Mouse (Mus musculus) myocyte (in vitro differentiated cells): Measurements from ENCODE around the gene Ern1.

ENCODE experiments used
- CEBPB ChIP-seq: IDR thresholded peaks from 2 replicates; pipeline ENCODE4 v1.6.1; 2011; ENCODE audit warnings: mild to moderate bottlenecking, moderate library complexity; ENCODE audit not compliant: poor library complexity, insufficient read depth, severe bottlenecking
- E2F4 ChIP-seq: IDR thresholded peaks from one replicate; pipeline ENCODE4 v1.6.1; 2011; ENCODE audit warnings: mild to moderate bottlenecking, control low read depth, moderate library complexity; ENCODE audit not compliant: insufficient read depth
- MAX ChIP-seq: IDR thresholded peaks from one replicate; pipeline ENCODE4 v1.6.1; 2011; ENCODE audit warnings: low read depth, mild to moderate bottlenecking, control low read depth
- MYOD1 ChIP-seq, 3 experiments: IDR thresholded peaks; one replicate each; pipeline ENCODE4 v1.6.1; 2011; ENCODE audit warnings: control low read depth in 2 of 3, low read depth in 2 of 3, mild to moderate bottlenecking in 2 of 3, moderate library complexity in 1 of 3; ENCODE audit not compliant: insufficient read length in 2 of 3, control insufficient read depth in 1 of 3
- MYOG ChIP-seq, 3 experiments: IDR thresholded peaks; one replicate each; pipeline ENCODE4 v1.6.1; 2011; ENCODE audit warnings: control low read depth in 2 of 3, low read depth in 2 of 3, mild to moderate bottlenecking in 2 of 3; ENCODE audit not compliant: insufficient read length in 2 of 3, control insufficient read depth in 1 of 3, insufficient read depth in 1 of 3
- POLR2A ChIP-seq: IDR thresholded peaks from one replicate; pipeline ENCODE4 v1.6.1; 2011; ENCODE audit warnings: low read depth, mild to moderate bottlenecking, control low read depth, moderate library complexity; ENCODE audit not compliant: insufficient read length
- POLR2AphosphoS2 ChIP-seq: IDR thresholded peaks from one replicate; pipeline ENCODE4 v1.6.1; 2011; ENCODE audit warnings: low read depth, control low read depth; ENCODE audit not compliant: insufficient read length
- REST ChIP-seq: IDR thresholded peaks from one replicate; pipeline ENCODE4 v1.6.1; 2011; ENCODE audit warnings: mild to moderate bottlenecking, control low read depth, moderate library complexity; ENCODE audit not compliant: insufficient read depth, insufficient read length
- SRF ChIP-seq: IDR thresholded peaks from one replicate; pipeline ENCODE4 v1.6.1; 2011; ENCODE audit warnings: low read depth; ENCODE audit not compliant: control insufficient read depth, insufficient read length
- TCF12 ChIP-seq: IDR thresholded peaks from one replicate; pipeline ENCODE4 v1.6.1; 2011; ENCODE audit warnings: mild to moderate bottlenecking, control low read depth; ENCODE audit not compliant: poor library complexity, insufficient read depth, severe bottlenecking
- TCF3 ChIP-seq: IDR thresholded peaks from one replicate; pipeline ENCODE4 v1.6.1; 2011; ENCODE audit warnings: low read depth, control low read depth; ENCODE audit not compliant: insufficient read length
- USF1 ChIP-seq: IDR thresholded peaks from one replicate; pipeline ENCODE4 v1.6.1; 2011; ENCODE audit warnings: low read depth, mild to moderate bottlenecking, control low read depth, moderate library complexity

DNA sequence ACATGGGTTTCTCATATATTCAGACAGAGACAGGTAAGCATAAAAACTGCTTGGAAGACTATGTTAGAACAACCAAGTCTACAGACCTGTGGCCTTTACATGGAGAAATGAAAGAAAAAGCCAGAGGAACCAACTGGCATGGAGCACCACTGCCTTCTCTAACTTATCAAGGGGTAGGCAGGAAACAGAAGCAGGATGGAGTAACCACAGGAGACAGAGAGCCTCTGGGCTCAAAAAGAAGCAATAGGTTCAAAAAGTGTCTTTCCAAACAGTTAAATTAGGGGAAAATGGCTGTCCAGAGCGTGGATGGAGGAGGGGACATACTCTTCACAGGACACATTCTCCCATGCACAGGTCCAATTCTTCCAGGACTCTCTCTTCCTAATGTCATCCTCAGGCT lies 16.0 kb downstream of the Ern1 start:
- TF ChIP-seq USF1, result no peak
- TF ChIP-seq POLR2AphosphoS2, result no peak
- no peak for TF ChIP-seq MYOG (IDR thresholded peaks at IDR 0.05; ENCODE audit: control insufficient read depth in 1 of 3, insufficient read depth in 1 of 3, insufficient read length in 2 of 3, low read depth in 2 of 3)
- no peak for TF ChIP-seq POLR2A
- no peak for TF ChIP-seq TCF12
- no peak for TF ChIP-seq MAX
- no peak for TF ChIP-seq CEBPB
- no peak for TF ChIP-seq MYOD1 (IDR thresholded peaks at IDR 0.05; ENCODE audit: control insufficient read depth in 1 of 3, insufficient read length in 2 of 3, low read depth in 2 of 3)
- no peak for TF ChIP-seq E2F4
- no peak for TF ChIP-seq REST
- no peak for TF ChIP-seq TCF3
- no peak for TF ChIP-seq SRF
